Mouse (Mus musculus) lung, embryonic 16.5 days (tissue): ENCODE measurements around the gene Diras2. TPM values are rescaled to one million over a fixed set of nuclear protein-coding genes. Genes with fewer than 3 reads are reported as not detected.
A peak's percentile ranks its signal among the peaks of the same experiment; 100 is the strongest.

Experiments used
- ATAC-seq: fragments of 200-750 bp; cut with Nextera tagmentation; 2 replicates; pipeline ENCODE4 v1.8.0; 2017; ENCODE audit warnings: low read depth, mild to moderate bottlenecking, moderate library complexity
- H3K27ac ChIP-seq: fragments of 300-500 bp; sonication (generic); 2 replicates; pipeline ENCODE4 v1.5.1; 2014; ENCODE audit warnings: mild to moderate bottlenecking, control low read depth, low read length
- H3K27me3 ChIP-seq: fragments of 300-500 bp; sonication (generic); 2 replicates; pipeline ENCODE4 v1.6.1; 2014; ENCODE audit warnings: low read depth, low read length, mixed read lengths; ENCODE audit not compliant: control insufficient read depth, insufficient read depth
- H3K36me3 ChIP-seq: fragments of 300-500 bp; sonication (generic); 2 replicates; pipeline ENCODE4 v1.6.1; 2014; ENCODE audit warnings: low read length; ENCODE audit not compliant: control insufficient read depth, insufficient read depth
- H3K4me1 ChIP-seq: fragments of 300-500 bp; sonication (generic); replicated peaks from 2 replicates; pipeline ENCODE4 v1.6.1; 2014; ENCODE audit warnings: low read length, mixed read lengths; ENCODE audit not compliant: control insufficient read depth, insufficient read depth
- H3K4me2 ChIP-seq: fragments of 300-500 bp; sonication (generic); 2 replicates; pipeline ENCODE4 v1.6.1; 2014; ENCODE audit warnings: low read depth, low read length, control low read depth
- H3K4me3 ChIP-seq: fragments of 300-500 bp; sonication (generic); 2 replicates; pipeline ENCODE4 v1.5.1; 2014; ENCODE audit warnings: mild to moderate bottlenecking, low read length, control low read depth
- H3K9ac ChIP-seq: fragments of 300-500 bp; sonication (generic); 2 replicates; pipeline ENCODE4 v1.6.1; 2014; ENCODE audit warnings: low read length, control low read depth
- H3K9me3 ChIP-seq: fragments of 300-500 bp; sonication (generic); 2 replicates; pipeline ENCODE4 v1.6.1; 2016; ENCODE audit warnings: low read length; ENCODE audit not compliant: control insufficient read depth
- WGBS: fragments of 180-500 bp; shearing (Covaris S2); extraction: QIAGEN DNeasy Blood & Tissue Kit; methylation state at CpG from one replicate; pipeline ENCODE4 v1.1.7; 2014; 5-methylcytosine and 5-hydroxymethylcytosine counted together
- polyA plus RNA-seq: library from polyadenylated mRNA; unstranded; fragments of >200 nt; fragmentation: Nextera tagmentation; extraction: Ambion mirVana; gene quantifications from 2 replicates; pipeline ENCODE4 v1.2.1, GENCODE M21; 2015

The Diras2 gene
- 0.20 and 0.35 TPM in 2 replicates for polyA plus RNA-seq

GRCm38 (mm10) chr13:52531121-52531520 is at the start of gene Diras2:
Gene Diras2, minus strand, starts transcription at chr13:52531279.
- Histone ChIP-seq H3K4me2 (peak within 1 kb of the TSS; percentile 81), H3K4me3 (peak within 1 kb of the TSS; percentile 45), H3K36me3 (no peaks in the 10 kb centered on the region), H3K9me3 (0 out of 2 replicates have a peak, but pooled peaks cover 3% of the 10 kb centered on the region), H3K27ac (no peak within 1 kb of the TSS), H3K27me3 (peaks cover 10% of the 10 kb centered on the region), H3K4me1 (peaks cover 6% of the 10 kb centered on the region; the same call in 1 of the 2 replicates), H3K9ac (peak within 1 kb of the TSS; percentile 49; the same call in 1 of the 2 replicates)
- no peak for ATAC-seq
- 33% methylated on average over 9 of the region's 9 CpGs for WGBS

GRCm38 (mm10) chr13:52578776-52579175 is 47.7 kb upstream of the Diras2 start:
- no peak for ATAC-seq
- H3K4me3 ChIP-seq: no peak overlapping the region
- no peak overlapping the region for H3K4me2 ChIP-seq
- 54% methylated on average over 2 of the region's 2 CpGs for WGBS
- peaks cover 15% of the 10 kb centered on the region for H3K4me1 ChIP-seq
- no peak overlapping the region for H3K27ac ChIP-seq
- no peaks in the 10 kb centered on the region for H3K36me3 ChIP-seq
- H3K9me3 ChIP-seq: no peaks in the 10 kb centered on the region
- H3K27me3 ChIP-seq: no peaks in the 10 kb centered on the region
- H3K9ac ChIP-seq: no peak overlapping the region

- Histone ChIP-seq H3K9ac (no peak overlapping the region), H3K27me3 (no peaks in the 10 kb centered on the region), H3K4me1 (peaks cover 15% of the 10 kb centered on the region), H3K36me3 (no peaks in the 10 kb centered on the region), H3K9me3 (no peaks in the 10 kb centered on the region), H3K27ac (no peak overlapping the region), H3K4me2 (no peak overlapping the region), H3K4me3 (no peak overlapping the region)
- peak; percentile 35; the same call in 1 of the 2 replicates for ATAC-seq
- 13% methylated on average over 4 of the region's 4 CpGs for WGBS
These were observed 46.9 kb upstream of the Diras2 start for GRCm38 (mm10) chr13:52577939-52578338.

GRCm38 (mm10) chr13:52577326-52577920 is 46.3 kb upstream of the Diras2 start:
- H3K36me3 ChIP-seq: no peaks in the 10 kb centered on the region
- no peak overlapping the region for H3K9ac ChIP-seq
- 0 out of 2 replicates have a peak, but pooled peaks have one; percentile 15 for ATAC-seq
- H3K9me3 ChIP-seq: no peaks in the 10 kb centered on the region
- H3K4me1 ChIP-seq: peaks cover 12% of the 10 kb centered on the region
- H3K27me3 ChIP-seq: no peaks in the 10 kb centered on the region
- no peak overlapping the region for H3K27ac ChIP-seq
- no peak overlapping the region for H3K4me2 ChIP-seq
- WGBS: 30% methylated on average over 3 of the region's 3 CpGs
- H3K4me3 ChIP-seq: no peak overlapping the region

GRCm38 (mm10) chr13:52576841-52577240 is 45.8 kb upstream of the Diras2 start:
- no peak overlapping the region for H3K4me3 ChIP-seq
- ATAC-seq: no peak; the same call in 1 of the 2 replicates
- H3K9ac ChIP-seq: no peak overlapping the region; the same call in 1 of the 2 replicates
- H3K4me1 ChIP-seq: peaks cover 12% of the 10 kb centered on the region
- no peaks in the 10 kb centered on the region for H3K27me3 ChIP-seq
- H3K9me3 ChIP-seq: no peaks in the 10 kb centered on the region
- H3K36me3 ChIP-seq: no peaks in the 10 kb centered on the region
- 14% methylated on average over 10 of the region's 10 CpGs for WGBS
- no peak overlapping the region for H3K4me2 ChIP-seq
- H3K27ac ChIP-seq: no peak overlapping the region

GRCm38 (mm10) chr13:52576021-52576614 is 45.0 kb upstream of the Diras2 start:
- Histone ChIP-seq H3K36me3 (no peaks in the 10 kb centered on the region), H3K9me3 (no peaks in the 10 kb centered on the region), H3K27me3 (no peaks in the 10 kb centered on the region), H3K4me2 (no peak overlapping the region), H3K27ac (no peak overlapping the region), H3K4me3 (no peak overlapping the region), H3K9ac (no peak overlapping the region; the same call in 1 of the 2 replicates), H3K4me1 (peaks cover 12% of the 10 kb centered on the region)
- 45% methylated on average over 7 of the region's 7 CpGs for WGBS
- ATAC-seq: no peak

- WGBS: 83% methylated on average over 6 of the region's 6 CpGs
These were observed 44.4 kb upstream of the Diras2 start for GRCm38 (mm10) chr13:52575483-52575882.

GRCm38 (mm10) chr13:52574311-52574710 is 43.2 kb upstream of the Diras2 start:
- Histone ChIP-seq H3K27me3 (no peaks in the 10 kb centered on the region), H3K27ac (no peak overlapping the region), H3K4me3 (no peak overlapping the region), H3K36me3 (no peaks in the 10 kb centered on the region), H3K9me3 (no peaks in the 10 kb centered on the region), H3K4me1 (peaks cover 12% of the 10 kb centered on the region), H3K4me2 (no peak overlapping the region), H3K9ac (no peak overlapping the region)
- ATAC-seq: no peak
- 64% methylated on average over 2 of the region's 2 CpGs for WGBS

More at GRCm38 (mm10) chr13:52575483-52575882, 44.4 kb upstream of the Diras2 start:
- Histone ChIP-seq H3K9ac (no peak overlapping the region), H3K9me3 (no peaks in the 10 kb centered on the region), H3K4me1 (peaks cover 12% of the 10 kb centered on the region), H3K27me3 (no peaks in the 10 kb centered on the region), H3K4me3 (no peak overlapping the region), H3K4me2 (no peak overlapping the region), H3K27ac (no peak overlapping the region), H3K36me3 (no peaks in the 10 kb centered on the region)
- ATAC-seq: no peak

- 73% methylated on average over 9 of the region's 9 CpGs for WGBS
- Histone ChIP-seq H3K27me3 (no peaks in the 10 kb centered on the region), H3K9me3 (no peaks in the 10 kb centered on the region), H3K4me3 (no peak overlapping the region), H3K36me3 (no peaks in the 10 kb centered on the region), H3K9ac (no peak overlapping the region), H3K4me1 (peaks cover 9% of the 10 kb centered on the region), H3K4me2 (no peak overlapping the region), H3K27ac (no peak overlapping the region)
- no peak for ATAC-seq
These were observed 41.7 kb upstream of the Diras2 start for GRCm38 (mm10) chr13:52572451-52573446.
